Mouse (Mus musculus): ENCODE results near the gene Fgfr2. TPM values are rescaled to one million over a fixed set of nuclear protein-coding genes. Genes with fewer than 3 reads are reported as not detected.
"Not testable (repeated sequence)": the region's sequence is repeated elsewhere in the genome, so short reads cannot be mapped to it uniquely, and the experiment has no call there.

Fgfr2 gene
- polyA plus RNA-seq, 1 experiment from 2014 or later: 20.3 TPM

DNA sequence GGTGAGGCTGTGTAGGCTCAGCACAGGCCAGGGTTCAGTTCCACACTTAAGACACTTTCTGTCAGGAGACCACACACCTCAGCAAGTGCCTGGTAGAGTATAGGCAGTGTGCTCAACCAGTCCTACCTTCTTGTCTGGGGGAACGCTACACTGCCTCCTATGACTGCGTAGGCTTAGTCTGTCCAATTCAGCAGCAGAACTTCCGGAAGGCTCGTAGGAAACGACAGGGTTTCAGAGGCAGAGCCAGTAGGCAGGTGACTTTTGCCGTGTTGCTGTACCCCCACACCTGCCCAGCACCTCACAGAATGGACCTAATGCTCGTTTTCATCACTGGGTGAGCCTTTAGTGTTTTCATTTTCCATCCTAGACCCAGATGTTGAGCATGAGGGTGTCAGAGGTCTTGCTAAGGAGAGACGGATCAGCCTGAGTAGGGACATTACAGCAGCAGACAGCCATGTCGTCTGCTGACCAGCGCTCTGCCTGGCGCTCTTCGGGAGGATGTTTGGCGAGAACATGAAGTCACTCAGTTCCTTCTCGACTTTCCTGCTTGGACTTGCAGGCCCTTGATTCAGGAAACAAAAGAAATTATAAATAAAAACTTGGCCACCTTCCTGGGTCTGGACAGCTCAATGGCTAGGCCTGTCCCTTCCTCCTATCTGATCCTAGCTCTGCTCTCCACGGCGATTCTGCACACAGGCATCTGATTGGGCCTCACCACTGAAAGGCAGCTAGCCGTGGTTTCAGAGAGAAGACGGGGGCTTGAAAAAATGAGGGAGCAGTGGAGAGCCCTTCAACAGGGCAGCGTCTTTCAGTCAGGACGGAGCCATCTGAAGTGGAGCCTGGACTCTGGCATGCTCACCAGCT lies 452.9 kb downstream of the Fgfr2 start:
- peak overlapping the region; percentile 66 for H3K27ac ChIP-seq (ENCODE audit: low read length)
- no peak overlapping the region for H3K4me2 ChIP-seq (ENCODE audit: low read depth, low read length)
- H3K9ac ChIP-seq (ENCODE audit: low read length): no peak overlapping the region
- no peaks in the 10 kb centered on the region for H3K36me3 ChIP-seq (ENCODE audit: control insufficient read depth, insufficient read depth)
- H3K9me3 ChIP-seq (replicated peaks; ENCODE audit: control insufficient read depth, low read length): no peaks in the 10 kb centered on the region
- WGBS: 71% methylated on average over 20 of the region's 20 CpGs
- no peaks in the 10 kb centered on the region for H3K27me3 ChIP-seq (ENCODE audit: control insufficient read depth, insufficient read depth, low read length)
- no peak overlapping the region for H3K4me3 ChIP-seq (ENCODE audit: low read length)
- peaks cover 20% of the 10 kb centered on the region for H3K4me1 ChIP-seq (ENCODE audit: control insufficient read depth, insufficient read depth, low read length)
- ATAC-seq (replicated peaks; ENCODE audit: extremely low read depth, insufficient read depth, low FRiP score): no peak

DNA sequence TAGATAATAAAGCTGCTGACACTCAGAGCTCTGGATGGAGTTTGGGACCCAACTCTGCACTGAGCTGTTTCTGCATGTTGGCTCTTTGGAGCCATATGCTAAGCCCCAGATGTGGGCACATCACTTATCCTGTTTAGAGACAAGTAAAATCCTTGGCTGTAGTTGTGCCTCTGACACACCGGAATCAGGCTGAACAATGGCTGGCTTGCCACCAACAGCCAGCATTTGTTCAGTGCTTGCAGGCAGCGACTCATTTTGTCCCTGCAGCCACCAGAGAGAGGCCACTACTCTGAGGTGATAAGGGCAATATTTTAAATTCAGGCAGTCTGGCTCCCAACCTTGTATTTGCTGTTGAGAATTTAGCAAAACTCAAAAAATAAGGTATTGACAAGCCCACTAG lies 454.5 kb downstream of the Fgfr2 start:
- Histone ChIP-seq H3K4me3 (ENCODE audit: low read length) (no peak overlapping the region), H3K27ac (ENCODE audit: low read length) (peak overlapping the region; percentile 47), H3K4me2 (ENCODE audit: low read depth, low read length) (no peak overlapping the region), H3K9ac (ENCODE audit: low read length) (no peak overlapping the region), H3K27me3 (ENCODE audit: control insufficient read depth, insufficient read depth, low read length) (no peaks in the 10 kb centered on the region), H3K36me3 (ENCODE audit: control insufficient read depth, insufficient read depth) (no peaks in the 10 kb centered on the region), H3K4me1 (ENCODE audit: control insufficient read depth, insufficient read depth, low read length) (peaks cover 9% of the 10 kb centered on the region), H3K9me3 (replicated peaks; ENCODE audit: control insufficient read depth, low read length) (no peaks in the 10 kb centered on the region)
- 30% methylated on average over 2 of the region's 2 CpGs for WGBS
- ATAC-seq (replicated peaks; ENCODE audit: extremely low read depth, insufficient read depth, low FRiP score): peak; percentile 38; the same call in 1 of the 2 replicates

DNA sequence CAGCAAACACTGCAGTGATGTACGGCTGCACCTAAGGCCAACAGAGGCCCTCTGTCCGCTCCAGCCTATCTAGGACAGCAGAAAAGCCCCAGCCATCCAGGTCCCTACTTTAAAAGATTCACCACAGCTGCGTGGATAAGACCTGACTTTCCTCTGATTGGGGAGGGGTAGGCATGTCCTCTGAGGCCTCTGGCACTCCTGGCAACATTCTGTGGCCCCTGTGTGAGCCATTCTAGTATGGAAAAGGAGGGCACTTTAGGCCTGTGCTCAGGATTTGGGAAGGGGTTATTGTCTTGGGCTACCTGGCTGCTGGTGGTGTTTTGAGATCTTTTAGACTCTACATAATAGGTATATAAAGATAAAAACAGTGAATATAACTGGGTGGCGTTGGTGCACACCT lies 456.6 kb downstream of the Fgfr2 start:
- Histone ChIP-seq H3K27me3 (ENCODE audit: control insufficient read depth, insufficient read depth, low read length) (no peaks in the 10 kb centered on the region), H3K4me3 (ENCODE audit: low read length) (no peak overlapping the region), H3K4me2 (ENCODE audit: low read depth, low read length) (no peak overlapping the region), H3K36me3 (ENCODE audit: control insufficient read depth, insufficient read depth) (no peaks in the 10 kb centered on the region), H3K9ac (ENCODE audit: low read length) (no peak overlapping the region), H3K9me3 (replicated peaks; ENCODE audit: control insufficient read depth, low read length) (no peaks in the 10 kb centered on the region), H3K4me1 (ENCODE audit: control insufficient read depth, insufficient read depth, low read length) (peaks cover 14% of the 10 kb centered on the region), H3K27ac (ENCODE audit: low read length) (no peak overlapping the region)
- ATAC-seq (replicated peaks; ENCODE audit: extremely low read depth, insufficient read depth, low FRiP score): no peak
- 78% methylated on average over 4 of the region's 4 CpGs for WGBS

DNA sequence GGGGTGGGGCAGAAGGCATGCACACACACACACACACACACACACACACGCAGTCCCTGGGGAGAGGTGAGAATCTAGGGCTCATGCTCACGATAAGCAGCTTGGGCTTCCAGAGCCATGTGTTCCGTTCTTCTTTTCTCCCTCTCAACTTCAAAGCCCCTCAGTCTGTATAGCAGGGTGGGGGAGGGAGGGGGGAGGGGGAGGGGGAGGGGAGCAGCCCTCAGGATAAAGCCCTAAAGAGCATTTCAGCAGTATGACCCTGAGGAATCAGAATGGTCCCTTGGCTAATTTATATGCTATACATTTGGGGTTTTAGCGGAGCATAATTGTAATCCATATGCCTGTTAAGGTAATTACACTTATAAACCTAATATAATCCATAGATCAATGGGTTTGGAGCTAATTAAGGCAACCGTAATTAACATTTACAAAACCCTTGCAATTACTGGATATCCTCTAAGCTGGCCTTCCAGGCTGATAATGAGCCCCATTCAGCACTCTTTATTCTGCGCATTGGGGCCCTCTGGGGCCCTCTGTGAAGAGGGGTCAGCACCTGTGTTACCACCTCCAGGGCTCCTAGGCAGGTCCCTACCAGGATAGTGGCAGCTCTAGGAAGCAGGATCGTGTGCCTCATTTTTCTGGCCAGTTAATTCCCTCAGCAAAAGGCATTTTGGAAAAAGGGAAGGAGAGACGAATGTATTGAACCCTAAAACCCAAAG lies 457.3 kb downstream of the Fgfr2 start:
- H3K4me3 ChIP-seq (ENCODE audit: low read length): no peak overlapping the region
- no peaks in the 10 kb centered on the region for H3K27me3 ChIP-seq (ENCODE audit: control insufficient read depth, insufficient read depth, low read length)
- 68% methylated on average over 8 of the region's 8 CpGs for WGBS
- H3K9ac ChIP-seq (ENCODE audit: low read length): no peak overlapping the region
- H3K9me3 ChIP-seq (replicated peaks; ENCODE audit: control insufficient read depth, low read length): no peaks in the 10 kb centered on the region
- H3K4me1 ChIP-seq (ENCODE audit: control insufficient read depth, insufficient read depth, low read length): peaks cover 20% of the 10 kb centered on the region
- no peak overlapping the region for H3K27ac ChIP-seq (ENCODE audit: low read length)
- no peaks in the 10 kb centered on the region for H3K36me3 ChIP-seq (ENCODE audit: control insufficient read depth, insufficient read depth)
- no peak for ATAC-seq (replicated peaks; ENCODE audit: extremely low read depth, insufficient read depth, low FRiP score)
- H3K4me2 ChIP-seq (ENCODE audit: low read depth, low read length): no peak overlapping the region

DNA sequence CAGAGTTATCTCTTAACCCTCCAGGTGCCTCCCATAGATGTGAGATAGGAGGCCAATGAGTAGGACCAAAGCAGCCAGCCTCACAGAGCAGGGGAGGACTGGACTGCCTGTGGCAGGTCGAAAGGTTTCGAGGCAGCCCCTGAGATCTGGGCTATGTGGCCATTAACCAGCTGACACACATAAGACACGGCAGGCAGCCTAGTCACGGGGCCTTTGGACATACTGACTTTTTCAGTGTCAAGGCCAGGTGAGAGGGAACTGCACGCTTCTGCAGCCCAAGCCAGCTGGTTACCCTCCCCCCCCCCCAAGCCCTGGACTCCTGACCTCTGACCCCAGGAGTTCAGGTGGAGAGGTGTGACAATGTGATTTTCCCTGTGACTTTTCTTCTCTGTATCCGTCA lies 458.3 kb downstream of the Fgfr2 start:
- no peak overlapping the region for H3K27ac ChIP-seq (ENCODE audit: low read length)
- ATAC-seq (replicated peaks; ENCODE audit: extremely low read depth, insufficient read depth, low FRiP score): no peak
- no peaks in the 10 kb centered on the region for H3K36me3 ChIP-seq (ENCODE audit: control insufficient read depth, insufficient read depth)
- no peaks in the 10 kb centered on the region for H3K27me3 ChIP-seq (ENCODE audit: control insufficient read depth, insufficient read depth, low read length)
- no peak overlapping the region for H3K9ac ChIP-seq (ENCODE audit: low read length)
- no peak overlapping the region for H3K4me3 ChIP-seq (ENCODE audit: low read length)
- H3K4me1 ChIP-seq (ENCODE audit: control insufficient read depth, insufficient read depth, low read length): peaks cover 28% of the 10 kb centered on the region
- WGBS: 82% methylated on average over 6 of the region's 6 CpGs
- no peak overlapping the region for H3K4me2 ChIP-seq (ENCODE audit: low read depth, low read length)
- H3K9me3 ChIP-seq (replicated peaks; ENCODE audit: control insufficient read depth, low read length): no peaks in the 10 kb centered on the region

DNA sequence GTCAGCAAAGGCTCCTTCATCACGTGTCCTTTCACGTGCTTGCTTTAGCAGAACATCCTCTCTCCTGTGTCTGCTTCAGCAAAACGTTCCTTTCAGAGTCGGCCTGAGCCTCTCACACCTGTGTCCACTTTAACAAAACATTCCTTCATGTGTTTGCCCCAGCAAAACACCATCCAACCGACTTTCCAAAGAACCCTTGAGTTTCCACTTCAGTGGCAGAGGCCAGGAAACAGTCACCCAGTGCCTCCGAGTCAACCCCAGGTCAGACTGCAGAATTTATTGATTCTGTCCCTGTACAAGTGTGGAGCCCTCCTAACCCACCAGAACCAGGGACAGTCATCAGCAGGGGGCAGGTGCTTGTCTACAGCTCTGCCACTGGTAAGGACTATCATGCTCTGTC lies 460.3 kb downstream of the Fgfr2 start:
- H3K36me3 ChIP-seq (ENCODE audit: control insufficient read depth, insufficient read depth); H3K4me2 ChIP-seq (ENCODE audit: low read depth, low read length); H3K9ac ChIP-seq (ENCODE audit: low read length); H3K27me3 ChIP-seq (ENCODE audit: control insufficient read depth, insufficient read depth, low read length); H3K9me3 ChIP-seq (replicated peaks; ENCODE audit: control insufficient read depth, low read length); H3K27ac ChIP-seq (ENCODE audit: low read length); H3K4me3 ChIP-seq (ENCODE audit: low read length); ATAC-seq (replicated peaks; ENCODE audit: extremely low read depth, insufficient read depth, low FRiP score): not testable (repeated sequence)
- peaks cover 45% of the 10 kb centered on the region for H3K4me1 ChIP-seq (ENCODE audit: control insufficient read depth, insufficient read depth, low read length)
- 59% methylated on average over 6 of the region's 6 CpGs for WGBS

DNA sequence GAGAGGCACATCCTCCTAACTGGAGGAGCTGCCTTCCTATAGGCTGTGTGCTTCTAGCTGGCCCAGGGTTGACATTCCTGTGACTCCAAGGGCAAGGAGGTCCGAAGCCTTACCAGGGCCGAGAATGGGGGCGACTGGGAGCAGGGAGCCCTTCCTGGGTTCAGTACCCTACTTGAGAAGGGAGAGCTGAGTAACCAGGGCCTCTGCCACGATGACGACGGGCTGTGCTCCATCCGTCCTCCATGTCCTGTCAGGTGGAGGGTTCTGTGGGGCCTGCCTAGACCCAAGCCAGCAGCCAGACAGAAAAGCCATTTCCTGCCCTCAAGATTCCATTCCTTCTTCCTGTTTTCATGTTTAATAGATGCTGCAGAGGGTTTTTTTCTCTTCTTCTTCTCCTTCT lies 463.5 kb downstream of the Fgfr2 start:
- Histone ChIP-seq H3K9ac (ENCODE audit: low read length) (0 out of 2 replicates have a peak overlapping the region, but pooled peaks have one; percentile 14), H3K36me3 (ENCODE audit: control insufficient read depth, insufficient read depth) (no peaks in the 10 kb centered on the region), H3K27ac (ENCODE audit: low read length) (peak overlapping the region; percentile 70), H3K4me3 (ENCODE audit: low read length) (no peak overlapping the region), H3K4me2 (ENCODE audit: low read depth, low read length) (no peak overlapping the region), H3K9me3 (replicated peaks; ENCODE audit: control insufficient read depth, low read length) (no peaks in the 10 kb centered on the region), H3K4me1 (ENCODE audit: control insufficient read depth, insufficient read depth, low read length) (peaks cover 60% of the 10 kb centered on the region), H3K27me3 (ENCODE audit: control insufficient read depth, insufficient read depth, low read length) (no peaks in the 10 kb centered on the region)
- ATAC-seq (replicated peaks; ENCODE audit: extremely low read depth, insufficient read depth, low FRiP score): no peak
- whole genome bisulfite sequencing: 46% methylated on average over 7 of the region's 7 CpGs

DNA sequence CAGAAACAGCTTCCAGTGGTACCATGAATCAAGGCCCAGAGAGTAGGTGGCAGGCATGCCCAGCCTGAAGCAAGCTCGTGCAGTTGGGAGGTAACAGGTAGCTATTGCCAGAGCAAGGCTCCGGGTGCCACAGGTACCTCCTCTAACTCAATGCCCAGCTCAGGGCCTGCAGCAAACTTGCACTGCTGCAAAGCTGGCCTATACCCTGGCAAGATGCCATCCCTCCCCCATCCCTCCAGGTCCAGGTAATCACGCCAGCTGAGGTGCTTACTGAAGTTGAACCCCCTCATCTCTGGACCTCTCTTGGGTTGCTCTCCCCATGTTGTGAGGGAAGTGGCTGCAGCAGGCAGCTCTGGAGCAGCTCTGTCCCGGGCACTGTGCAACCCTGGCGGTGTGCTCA lies 464.5 kb downstream of the Fgfr2 start:
- 76% methylated on average over 5 of the region's 5 CpGs for WGBS
- Histone ChIP-seq H3K4me3 (ENCODE audit: low read length) (no peak overlapping the region), H3K9ac (ENCODE audit: low read length) (peak overlapping the region; percentile 45), H3K9me3 (replicated peaks; ENCODE audit: control insufficient read depth, low read length) (no peaks in the 10 kb centered on the region), H3K4me2 (ENCODE audit: low read depth, low read length) (no peak overlapping the region), H3K36me3 (ENCODE audit: control insufficient read depth, insufficient read depth) (no peaks in the 10 kb centered on the region), H3K27me3 (ENCODE audit: control insufficient read depth, insufficient read depth, low read length) (no peaks in the 10 kb centered on the region), H3K27ac (ENCODE audit: low read length) (peak overlapping the region; percentile 70), H3K4me1 (ENCODE audit: control insufficient read depth, insufficient read depth, low read length) (peaks cover 60% of the 10 kb centered on the region)
- no peak for ATAC-seq (replicated peaks; ENCODE audit: extremely low read depth, insufficient read depth, low FRiP score)

DNA sequence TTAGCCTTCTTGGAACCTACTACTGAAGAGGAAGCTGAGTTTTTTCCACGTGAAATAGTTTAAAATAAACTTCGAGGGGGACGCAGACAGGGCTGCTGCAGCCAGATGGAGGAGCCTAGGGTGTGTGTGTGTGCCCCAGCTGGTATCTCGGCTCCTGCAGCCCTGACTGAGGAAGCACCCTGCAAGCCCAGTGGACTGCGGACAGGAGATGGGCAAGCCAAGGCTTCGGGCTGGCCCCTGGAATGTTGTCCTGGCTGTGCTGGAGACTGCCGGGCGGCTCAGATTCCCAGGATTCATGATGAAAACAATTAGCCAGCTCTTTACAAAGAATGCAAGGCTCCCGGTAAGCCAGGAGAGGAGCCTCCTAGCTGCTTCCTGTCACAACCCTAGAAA lies 465.1 kb downstream of the Fgfr2 start:
- Histone ChIP-seq H3K9ac (ENCODE audit: low read length) (peak overlapping the region; percentile 45), H3K9me3 (replicated peaks; ENCODE audit: control insufficient read depth, low read length) (no peaks in the 10 kb centered on the region), H3K27ac (ENCODE audit: low read length) (peak overlapping the region; percentile 70), H3K4me2 (ENCODE audit: low read depth, low read length) (peak overlapping the region; percentile 11; the same call in 1 of the 2 replicates), H3K36me3 (ENCODE audit: control insufficient read depth, insufficient read depth) (no peaks in the 10 kb centered on the region), H3K4me1 (ENCODE audit: control insufficient read depth, insufficient read depth, low read length) (peaks cover 60% of the 10 kb centered on the region), H3K4me3 (ENCODE audit: low read length) (no peak overlapping the region), H3K27me3 (ENCODE audit: control insufficient read depth, insufficient read depth, low read length) (no peaks in the 10 kb centered on the region)
- ATAC-seq (replicated peaks; ENCODE audit: extremely low read depth, insufficient read depth, low FRiP score): no peak
- 9% methylated on average over 9 of the region's 9 CpGs for WGBS
